Mouse (Mus musculus) fat pad, adult 2 months (tissue): ENCODE results near the gene Ecm2.

ENCODE experiments used
- DNase-seq: peaks from one replicate; pipeline ENCODE4 v3.0.0-alpha.2; 2011; ENCODE audit warnings: low read depth, low spot score; ENCODE audit errors: extremely low read depth

Gene Ecm2

DNA sequence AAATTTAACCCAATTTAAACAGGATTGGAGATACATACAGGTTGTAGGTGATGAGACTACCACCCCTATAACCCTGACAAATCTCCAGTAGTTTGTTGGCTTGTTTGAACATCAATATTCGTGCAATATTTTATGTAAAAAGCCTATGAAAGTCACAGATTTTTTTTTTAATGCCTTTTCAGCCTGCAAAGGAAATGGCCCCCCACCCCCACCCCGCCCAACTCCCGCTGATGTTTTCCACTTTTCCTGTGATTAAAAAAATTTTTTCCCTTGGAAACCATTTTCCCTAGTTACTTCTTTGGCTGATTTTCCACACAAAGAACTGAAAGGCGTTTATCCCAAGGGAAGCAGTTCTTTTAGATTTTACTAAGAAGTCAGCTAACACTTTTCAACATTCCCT, at the start of gene Ecm2:
TSS of gene Ecm2 (plus strand) at position 301 of the 400 bp plus-strand sequence.
- no peak for DNase-seq

DNA sequence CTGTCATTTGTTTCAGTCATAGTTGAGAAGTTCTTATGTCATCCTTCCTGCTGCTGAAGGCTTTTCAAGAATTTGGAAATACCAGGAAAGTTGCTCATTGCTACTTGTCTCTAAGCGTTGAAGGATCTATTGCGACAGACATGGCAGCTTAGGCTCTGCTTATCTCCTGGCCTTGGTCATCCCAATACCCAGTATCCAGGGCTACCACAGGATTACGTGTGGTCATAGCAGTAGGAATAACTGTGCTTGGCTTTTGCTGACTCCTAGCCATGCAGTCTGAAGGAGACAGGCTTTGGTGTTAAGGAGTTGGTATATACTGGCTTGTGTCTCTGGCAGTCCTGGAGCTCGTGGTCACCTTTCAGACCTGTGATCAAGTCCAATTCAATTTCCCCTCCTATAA, 44.3 kb upstream of the Ecm2 start:
- peak; percentile 80 for DNase-seq

DNA sequence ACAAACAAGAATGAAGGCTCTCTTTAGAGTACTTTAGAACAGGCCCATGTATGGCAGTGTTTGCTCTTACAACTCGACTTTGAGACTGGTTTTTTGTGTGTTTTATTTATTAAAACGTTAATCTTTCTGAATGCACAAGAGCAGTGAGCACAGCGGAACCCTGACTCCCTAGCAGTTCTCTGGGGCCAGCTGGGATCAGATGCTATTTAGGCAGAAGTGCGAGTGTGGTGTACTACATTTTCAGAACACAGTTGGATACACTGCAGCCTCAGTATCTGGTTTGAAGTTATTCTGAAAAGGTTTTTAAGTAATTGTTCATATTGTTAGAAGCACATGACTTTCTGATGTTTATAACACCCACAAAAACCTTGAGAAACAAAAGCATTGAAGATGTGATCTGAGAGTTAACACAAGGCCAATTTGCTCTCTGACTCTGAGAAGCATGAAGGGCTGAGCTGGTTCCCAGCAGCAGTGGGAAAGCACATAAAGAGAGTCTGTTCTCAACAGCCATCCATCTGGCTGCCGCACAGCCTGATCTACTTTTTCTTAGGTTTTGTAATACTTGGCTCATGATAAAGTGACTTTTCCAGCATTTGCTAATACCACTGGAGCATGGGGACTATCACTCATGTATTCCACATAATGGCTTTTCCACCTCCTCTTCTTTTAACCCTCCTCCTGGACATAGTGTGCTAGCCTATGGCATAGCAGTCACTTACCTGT, 43.8 kb upstream of the Ecm2 start:
- peak; percentile 63 for DNase-seq

DNA sequence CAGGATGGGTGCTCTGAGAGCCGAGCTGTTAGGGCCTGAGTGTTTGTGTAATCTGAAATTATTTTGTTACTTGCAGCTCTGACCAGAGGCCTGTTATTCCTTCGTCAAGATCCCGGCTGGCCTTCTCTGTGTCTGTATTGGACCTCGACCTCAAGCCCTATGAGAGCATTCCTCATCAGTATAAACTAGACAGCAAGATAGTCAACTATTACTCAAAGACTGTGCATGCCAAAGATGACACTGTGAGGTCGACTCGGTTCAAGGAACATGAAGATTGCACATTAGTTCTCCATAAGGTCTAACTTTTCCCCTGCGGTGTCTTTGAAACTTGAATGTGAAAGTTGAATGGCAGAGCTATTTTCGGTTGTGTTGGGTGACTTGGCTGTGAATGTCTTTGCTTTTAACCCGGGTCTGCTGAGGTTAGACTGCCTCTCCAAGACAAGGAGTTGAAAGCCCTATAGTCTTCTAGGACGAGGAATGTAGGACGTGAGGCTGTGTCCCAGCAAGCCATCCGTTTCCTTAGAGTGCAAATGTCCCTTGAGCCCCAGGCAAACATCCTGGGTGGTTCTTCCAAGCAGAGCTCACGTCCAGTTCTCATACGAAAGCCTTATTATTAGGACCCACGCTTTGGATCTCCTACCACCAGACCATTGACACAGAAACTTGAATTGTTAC, 43.0 kb upstream of the Ecm2 start:
- DNase-seq: peak; percentile 74

DNA sequence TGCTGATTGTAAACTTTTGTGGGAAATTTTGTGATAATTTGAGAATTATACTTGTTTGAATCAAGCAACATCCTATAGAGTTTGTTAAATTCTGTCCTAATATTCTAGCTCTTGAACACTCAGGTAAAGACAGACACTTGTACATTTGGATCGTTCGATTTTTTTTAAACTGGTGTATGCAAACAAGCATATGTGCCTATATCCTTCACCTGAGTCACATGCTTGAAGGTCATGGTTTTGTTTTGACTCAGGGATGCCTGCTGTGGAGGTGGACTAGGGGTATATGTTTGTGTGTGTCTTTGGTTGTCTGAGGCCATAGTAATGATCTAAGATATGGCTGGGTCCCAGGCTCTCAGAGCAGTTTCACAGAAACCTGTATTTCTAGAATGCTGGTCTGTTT, 41.7 kb upstream of the Ecm2 start:
- DNase-seq: no peak

DNA sequence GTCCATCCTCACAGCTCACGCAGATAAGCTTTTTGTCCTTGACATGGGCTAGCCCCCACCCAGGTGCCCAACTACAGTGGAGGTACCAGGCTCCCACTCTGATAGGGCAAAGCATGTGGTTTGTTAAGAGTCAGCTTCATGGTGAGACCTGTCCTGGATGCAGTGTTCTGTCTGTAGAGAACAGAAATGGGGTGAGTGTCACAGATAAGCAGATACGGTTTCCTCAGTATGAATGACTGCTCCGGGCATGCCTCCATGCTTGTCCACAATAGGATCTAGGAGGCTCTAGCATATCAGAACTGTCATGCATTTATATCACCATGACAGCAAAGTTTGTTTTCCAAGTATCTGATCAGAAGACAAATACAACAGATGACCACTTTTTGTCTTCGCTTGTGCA, 38.7 kb upstream of the Ecm2 start:
- DNase-seq: no peak

DNA sequence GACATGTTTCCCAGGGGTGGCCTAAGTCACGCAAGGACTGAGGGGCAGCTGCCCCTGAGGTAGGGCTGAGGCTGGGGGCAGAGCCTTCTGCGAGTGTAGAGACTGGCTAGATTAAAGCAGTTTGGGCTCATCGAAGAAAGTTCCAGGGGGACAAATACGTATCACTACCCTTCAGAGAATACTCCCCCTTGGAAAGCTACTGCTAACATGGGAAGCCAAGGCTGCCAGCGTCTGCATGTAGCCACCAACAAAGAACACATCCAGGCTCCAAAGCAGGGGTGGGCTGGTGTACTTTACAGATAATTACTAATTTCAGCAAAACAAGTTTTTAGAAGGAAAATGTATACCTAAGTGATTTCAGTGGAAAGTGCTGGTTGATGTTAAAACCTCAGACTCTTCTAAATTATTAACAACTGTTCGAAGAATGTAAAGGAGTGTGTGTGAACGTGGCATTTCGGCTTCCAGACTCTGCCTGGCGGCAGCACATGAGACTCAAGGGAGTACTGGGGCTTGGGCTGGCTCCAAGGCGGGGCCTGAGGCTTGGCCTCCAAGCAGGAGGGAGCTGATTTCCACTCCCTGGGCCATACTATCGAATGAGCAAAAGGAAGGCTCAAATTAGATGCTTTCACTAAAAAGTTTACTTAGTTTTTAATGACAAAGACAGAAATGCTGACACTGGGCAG, 38.1 kb upstream of the Ecm2 start:
- no peak for DNase-seq

DNA sequence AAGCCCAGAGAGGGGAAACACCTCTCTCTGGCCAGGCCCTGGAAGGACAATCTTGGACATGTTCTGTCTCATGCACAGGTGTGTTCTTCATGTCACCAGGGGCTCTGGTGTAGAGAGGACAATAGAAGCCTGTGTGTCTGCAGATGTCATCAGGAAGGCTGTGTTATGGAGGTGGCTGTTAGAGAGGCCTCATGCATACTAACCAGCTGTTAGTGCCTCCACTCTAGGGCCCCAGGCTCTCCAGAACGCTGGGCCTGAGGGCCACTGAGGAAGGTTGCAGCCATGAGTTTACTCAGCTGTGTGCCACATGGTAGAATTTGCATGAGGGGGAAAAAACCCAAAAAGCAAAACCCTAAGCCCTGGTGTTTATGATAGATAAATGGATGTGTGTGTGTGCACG, 37.0 kb upstream of the Ecm2 start:
- DNase-seq: no peak

DNA sequence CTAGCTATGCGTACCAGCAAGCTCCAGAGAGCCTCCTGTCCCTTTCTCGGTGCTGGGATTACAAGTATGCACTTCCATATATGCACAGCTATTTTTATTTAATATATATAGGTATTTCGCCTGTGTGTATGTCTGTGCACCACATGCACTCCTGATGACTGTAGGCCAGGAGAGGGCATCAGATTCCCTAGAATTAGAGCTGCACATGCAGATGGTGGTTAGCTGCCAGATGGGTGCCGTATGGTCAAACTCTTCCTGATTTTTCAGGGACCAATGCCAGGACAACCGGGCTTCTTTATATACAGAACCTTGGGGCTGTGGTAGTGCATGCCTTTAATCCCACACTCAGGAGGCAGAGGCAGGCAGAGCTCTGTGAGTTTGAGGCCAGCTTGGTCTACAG, 35.6 kb upstream of the Ecm2 start:
- DNase-seq: no peak

DNA sequence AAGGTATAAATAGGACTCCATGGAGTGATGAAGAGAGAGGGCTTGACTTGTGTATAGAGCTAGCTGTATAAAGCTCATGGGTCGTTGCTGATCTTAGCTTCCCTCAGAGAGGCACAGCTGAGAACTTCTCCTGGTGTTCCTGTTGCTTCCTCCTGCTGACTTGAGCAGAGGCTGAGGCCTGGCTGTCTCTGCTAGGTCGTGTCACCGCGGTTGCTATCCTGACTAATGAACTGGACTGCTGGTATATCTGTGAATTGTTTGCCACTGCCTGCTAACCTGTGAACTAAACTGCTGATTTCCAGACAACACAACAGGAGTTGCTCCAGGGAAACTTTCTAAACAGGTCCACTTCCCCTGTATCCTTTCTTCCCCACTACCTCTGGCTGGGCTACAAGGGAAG, 34.3 kb upstream of the Ecm2 start:
- no peak for DNase-seq

DNA sequence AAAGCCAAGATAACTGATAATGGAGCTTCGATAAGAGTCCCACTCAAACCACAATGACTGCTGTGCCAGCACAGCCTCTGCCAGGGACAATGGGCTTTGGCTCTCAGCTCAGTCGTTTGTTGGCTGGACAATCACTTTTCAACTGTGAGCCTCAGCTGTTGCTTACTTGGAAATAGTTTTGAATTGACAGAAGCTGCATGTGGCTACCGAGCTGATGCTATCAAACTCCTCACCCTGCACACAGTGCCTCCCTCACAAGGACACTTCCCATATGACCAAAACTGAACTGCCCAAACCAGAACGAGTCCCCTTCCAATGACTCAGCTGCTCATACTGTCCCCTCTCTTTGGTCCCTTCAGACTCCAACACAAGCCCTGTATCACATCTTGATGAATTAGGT, 33.8 kb upstream of the Ecm2 start:
- DNase-seq: no peak

DNA sequence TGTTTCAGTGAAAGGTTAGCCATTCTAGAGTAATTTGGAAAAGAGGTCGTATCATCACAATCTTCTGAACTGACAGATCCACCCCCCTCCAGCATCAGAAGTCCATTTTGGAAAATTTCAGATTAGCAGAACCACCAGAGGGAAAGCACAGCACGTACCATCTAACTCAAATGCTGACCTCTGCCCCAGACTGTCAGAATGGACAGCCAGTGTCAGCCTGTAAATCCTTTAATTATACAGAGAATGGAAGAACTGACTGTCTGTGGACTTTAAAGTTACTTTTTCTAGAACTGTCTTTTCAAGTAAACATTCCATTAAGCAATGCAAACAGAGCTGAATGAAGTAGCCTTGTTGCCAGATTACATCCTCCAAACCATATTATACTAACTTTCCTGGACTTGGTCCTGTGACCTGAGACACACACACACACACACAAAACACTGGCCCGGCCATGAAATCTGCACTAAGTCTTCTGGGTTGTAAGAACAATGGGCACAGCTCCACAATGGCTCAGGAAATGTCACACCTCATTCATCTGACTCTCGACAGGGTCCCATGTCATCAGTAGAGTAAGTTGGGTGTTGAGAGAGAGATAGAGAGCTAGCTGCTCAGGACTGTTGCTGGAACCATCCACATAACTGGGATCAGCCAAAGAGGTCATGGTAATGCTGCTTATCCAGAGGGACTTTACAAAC, 32.5 kb upstream of the Ecm2 start:
- no peak for DNase-seq

DNA sequence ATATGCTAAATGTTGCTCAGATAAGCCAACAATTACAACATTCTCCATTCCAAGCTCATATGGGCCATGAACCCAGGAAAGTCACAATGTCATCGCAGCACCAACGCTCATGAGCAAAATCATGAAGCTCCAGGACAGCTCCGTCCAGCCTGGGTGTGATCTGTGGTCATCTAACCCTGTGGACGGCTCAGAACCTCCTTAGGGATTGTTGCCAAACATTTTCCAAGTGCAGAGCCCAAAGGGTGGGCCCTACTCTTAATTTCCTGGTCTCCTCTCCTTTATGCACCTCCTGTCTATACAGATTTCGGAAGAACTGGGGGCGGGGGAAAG, 32.0 kb upstream of the Ecm2 start:
- DNase-seq: no peak

DNA sequence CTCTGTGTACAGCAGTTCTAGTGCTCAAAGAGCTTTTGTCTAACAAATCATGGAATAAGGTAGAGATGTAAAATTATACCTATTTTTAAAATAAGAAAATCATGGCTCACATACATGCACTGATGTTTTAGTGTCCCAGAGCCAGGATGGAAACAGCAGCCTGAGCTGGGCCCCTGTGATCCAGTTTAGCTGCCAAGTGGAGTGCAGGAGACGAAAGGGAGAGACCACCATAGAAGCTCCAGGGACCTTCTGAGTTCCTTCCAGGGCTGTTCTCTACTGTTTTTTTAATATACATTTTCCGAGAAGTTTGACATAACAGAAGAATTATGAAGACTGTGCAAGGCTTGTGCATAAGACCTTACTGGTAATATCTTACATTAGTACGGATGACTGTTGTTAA, 26.7 kb upstream of the Ecm2 start:
- no peak for DNase-seq

DNA sequence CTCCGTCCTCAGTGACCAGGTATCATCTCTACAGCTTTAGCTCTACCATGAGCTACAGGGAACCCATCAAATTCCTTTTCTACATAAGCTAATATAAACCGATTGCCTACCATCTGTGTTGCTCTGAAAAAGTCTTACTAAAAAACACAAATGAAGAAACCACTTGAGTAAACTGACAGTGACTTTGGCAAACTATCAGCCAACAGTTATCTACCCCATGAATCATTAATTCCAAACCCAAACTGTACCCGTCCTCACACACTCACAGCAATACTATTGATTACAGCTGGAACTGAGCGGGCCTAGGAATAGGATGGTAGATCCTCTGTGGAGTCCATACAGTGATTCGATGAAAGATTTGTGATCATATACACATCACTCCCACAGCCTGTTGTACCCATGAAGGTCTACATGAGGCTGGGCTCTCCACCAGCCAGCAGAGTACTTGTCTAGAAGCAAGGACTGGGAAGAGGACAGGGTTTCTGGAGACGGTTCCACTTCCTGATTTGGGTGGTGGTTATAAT, 25.7 kb upstream of the Ecm2 start:
- DNase-seq: no peak

DNA sequence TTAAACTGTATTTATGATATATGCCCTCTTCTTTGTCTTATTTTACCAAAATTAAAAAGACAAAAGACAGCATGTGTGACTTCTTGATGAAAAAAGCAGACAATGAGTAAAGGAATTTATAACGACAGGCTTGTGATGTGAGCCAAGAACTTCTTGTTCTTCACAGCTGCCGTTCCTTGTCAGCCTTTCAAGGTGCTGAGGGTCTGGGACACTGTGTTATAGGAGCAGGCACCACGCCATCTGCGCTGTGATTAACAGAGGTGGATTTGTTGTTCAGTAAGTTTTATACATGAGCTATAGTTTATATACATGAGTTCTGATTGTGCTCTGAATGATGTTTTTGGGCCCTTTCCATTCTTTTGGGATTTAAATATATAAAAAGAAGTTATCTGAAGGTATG, 25.2 kb upstream of the Ecm2 start:
- peak; percentile 61 for DNase-seq

DNA sequence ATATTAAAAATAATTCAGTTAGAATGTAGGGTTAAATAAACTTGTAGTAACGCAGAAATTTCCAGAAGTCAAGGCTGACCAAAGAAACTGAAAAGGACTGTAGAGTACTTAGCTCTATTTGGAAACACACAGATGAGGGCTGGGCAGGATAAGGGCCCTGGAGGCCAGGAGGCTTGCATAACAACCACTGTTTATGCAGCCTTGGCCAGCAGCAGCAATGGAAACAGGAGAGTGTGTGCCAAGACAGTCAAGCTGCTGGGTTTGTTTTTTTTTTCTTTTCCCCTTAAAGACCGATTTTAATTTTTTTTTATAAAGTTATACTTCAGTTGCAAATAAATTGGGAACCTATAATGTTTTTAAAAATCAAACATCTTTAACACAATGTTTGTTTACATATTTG, 24.6 kb upstream of the Ecm2 start:
- peak; percentile 79 for DNase-seq

DNA sequence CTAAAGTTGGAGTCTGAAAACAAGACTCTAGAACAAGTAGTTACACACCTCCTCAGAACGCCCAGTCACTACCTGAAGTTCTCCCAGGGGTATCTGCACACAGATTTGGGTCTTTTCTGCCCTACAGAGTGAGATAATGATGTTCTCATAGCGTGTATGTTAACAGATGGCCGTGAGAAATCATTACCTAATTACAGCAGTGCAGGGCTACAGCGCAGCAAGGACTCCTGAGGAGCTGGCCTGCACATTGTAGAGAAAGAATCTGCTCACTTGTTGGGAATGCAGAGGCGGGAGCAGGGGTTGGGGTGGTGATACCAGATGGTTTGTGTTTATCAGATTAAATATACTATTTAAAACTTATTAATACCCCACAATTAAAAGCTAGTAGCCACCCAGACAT, 24.1 kb upstream of the Ecm2 start:
- no peak for DNase-seq

DNA sequence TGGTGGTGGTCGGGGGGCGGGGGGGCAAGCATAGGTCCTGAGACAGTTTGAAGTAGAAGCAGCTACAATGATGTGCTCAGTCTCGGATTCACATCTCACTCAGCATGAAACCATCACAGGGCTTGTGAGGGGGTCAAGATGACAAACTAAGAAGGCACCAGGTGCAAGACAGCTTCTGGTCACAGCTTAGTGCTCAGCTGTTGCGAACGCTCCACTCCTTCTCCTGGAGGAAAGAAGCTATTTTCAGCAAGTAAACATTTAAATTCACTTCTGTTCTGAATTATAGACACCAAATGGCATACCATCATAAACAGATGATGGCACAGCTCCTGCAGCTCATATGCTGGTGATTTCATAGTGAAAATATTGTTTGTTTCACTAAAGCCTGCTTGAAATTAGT, 19.2 kb upstream of the Ecm2 start:
- no peak for DNase-seq

DNA sequence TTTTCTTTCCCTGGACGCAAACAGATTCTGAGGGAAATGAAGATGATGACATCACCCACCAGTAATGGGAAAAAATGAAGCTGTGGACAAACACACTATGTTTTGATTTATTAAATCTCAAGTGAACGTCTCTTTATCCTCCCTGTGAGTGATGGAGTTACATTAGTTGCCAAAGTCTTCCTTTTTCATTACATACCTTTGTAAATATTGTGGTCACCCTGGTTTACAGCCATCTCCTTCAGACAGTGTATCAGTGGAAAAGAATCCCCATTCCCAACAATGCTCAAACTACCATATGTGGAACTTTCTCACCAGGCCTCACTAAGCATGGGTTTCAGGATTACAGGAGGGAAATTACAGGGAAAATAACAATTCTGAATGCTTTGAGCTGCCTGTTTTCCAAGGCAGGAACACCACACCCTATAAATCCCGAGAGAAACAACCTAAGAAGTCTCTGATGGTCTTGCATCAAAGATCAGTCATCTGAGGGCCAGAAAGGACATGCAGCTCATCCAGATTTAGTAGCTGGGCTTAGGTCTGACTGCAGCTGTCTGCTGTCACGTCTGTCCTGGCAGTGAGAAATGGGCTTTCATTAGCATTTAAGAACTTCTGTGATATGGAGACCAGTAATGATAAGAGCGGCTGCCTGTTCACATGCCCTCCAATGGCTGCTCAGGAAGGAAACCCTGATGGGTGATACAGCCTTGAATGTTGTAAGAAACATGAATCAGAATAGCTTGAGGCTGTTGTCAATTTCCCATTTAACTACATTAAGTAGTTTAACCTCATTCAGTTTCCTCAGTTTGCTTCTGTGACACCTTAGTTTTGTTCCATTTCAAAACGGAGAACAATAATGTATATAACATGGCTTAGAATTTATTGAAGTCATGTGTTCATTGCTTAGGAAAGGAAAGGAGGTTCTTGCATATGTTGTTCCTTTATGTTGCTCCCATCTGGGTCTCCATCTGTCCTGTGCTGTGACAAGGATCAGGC, 11.9 kb upstream of the Ecm2 start, which contains the start of gene Tes3-ps:
TSS of gene Tes3-ps (plus strand) at position 943 of the 993 bp plus-strand sequence.
- no peak for DNase-seq
